Mouse (Mus musculus) adrenal gland, postnatal 4 days (tissue): ENCODE measurements around the gene Ncoa1. TPM values are rescaled to one million over a fixed set of nuclear protein-coding genes. Genes with fewer than 3 reads are reported as not detected.
A peak's percentile ranks its signal among the peaks of the same experiment; 100 is the strongest.

Experiments
- DNase-seq, 2 experiments: peaks; one replicate each; pipeline ENCODE4 v3.0.0; 2021 to 2022; ENCODE audit warnings: low spot score in 2 of 2, mixed read lengths in 2 of 2
- total RNA-seq, 2 experiments: library from RNA; stranded (reverse); gene quantifications; 2 replicates each; pipeline ENCODE4 v1.2.3; 2021

Ncoa1 gene
- total RNA-seq, 2 experiments from 2014 or later = 47.5 to 48.2 TPM

- DNase-seq = peak; percentile 76 to 90
Measured at GRCm38 (mm10) chr12:4233572-4234508, 243.1 kb downstream of the Ncoa1 start, which contains the start of the genes Ptrhd1 and Cenpo. Gene Ptrhd1 (plus strand): TSS chr12:4234027. Gene Cenpo (minus strand): TSS chr12:4234294.

DNA sequence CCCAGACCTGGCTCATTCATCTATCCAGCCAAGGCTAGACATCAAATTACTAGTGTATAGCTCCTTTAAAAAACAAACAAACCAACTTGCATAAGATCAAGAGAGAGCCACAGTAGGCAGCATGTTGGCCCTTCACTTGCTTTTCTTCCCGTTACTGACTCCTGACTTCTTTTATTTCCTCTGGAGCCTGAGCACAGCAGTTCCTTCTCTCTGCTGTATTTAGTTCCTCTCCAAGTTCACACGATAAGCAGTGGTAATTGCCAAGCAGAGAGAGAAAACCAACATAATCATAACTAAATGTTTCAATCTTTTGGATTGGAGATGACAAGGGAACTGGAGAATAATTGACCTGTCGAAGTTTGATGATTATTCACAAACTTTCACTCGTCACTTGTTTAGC is 244.2 kb downstream of the Ncoa1 start:
- no peak for DNase-seq

DNA sequence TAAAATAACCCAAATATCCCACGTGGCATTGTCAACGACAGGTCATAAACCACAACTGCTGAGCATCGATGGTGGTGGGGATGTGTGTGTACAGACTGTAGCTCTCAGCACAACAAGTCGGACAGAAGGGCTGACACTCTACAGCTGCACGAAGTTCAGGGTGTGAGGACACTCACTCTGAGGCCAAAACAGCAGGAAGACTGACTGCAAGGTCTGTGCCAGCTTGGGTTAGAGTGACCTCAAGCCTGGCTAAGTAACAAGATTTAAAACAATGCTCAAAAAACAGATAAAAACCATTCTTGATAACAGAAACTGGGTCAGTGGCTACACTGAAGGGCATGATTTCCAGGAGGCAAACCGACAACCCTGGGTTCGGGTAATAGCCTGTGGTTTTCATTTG is 246.8 kb downstream of the Ncoa1 start:
- no peak for DNase-seq

DNA sequence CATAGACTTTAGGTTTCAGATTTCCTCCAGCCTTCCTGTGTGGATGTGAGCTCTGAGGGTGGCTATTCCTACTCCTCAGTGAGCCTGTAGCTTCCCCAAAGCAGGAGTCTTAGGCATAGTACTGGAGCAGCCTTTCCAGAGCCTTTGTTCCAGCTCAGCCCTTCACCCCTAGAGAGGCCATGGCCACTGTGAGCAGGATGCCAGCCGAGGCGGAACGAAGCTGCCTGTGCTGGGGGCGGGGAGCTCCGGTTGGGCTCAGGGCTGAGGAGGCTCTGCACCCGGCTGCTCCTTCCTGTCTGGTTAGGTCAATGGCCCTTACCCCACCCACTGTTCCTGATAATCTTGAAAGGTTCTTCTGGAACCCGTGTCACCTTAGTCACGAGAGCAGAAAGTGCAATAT is 264.1 kb downstream of the Ncoa1 start:
- no peak for DNase-seq

DNA sequence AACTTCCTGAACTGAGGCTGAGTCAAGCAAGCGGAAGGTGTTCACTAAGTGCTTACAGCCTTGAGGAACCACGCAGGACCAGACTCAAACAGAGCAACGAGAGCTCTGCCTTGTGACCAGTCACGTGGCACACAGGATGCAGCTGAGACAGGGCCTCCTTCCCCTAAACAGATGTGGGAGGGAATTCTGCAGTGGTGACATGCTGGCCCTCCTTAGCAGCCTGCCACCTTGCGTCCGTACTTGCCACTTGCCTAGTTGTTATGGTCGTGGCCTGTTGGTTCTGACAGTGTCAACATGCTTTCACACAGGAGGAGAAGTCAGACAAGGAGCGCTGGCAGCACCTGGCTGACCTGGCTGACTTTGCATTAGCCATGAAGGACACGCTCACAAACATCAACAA is 265.8 kb downstream of the Ncoa1 start:
- no peak for DNase-seq

- DNase-seq = no peak
Measured at GRCm38 (mm10) chr12:4209196-4209595, 267.8 kb downstream of the Ncoa1 start.

DNA sequence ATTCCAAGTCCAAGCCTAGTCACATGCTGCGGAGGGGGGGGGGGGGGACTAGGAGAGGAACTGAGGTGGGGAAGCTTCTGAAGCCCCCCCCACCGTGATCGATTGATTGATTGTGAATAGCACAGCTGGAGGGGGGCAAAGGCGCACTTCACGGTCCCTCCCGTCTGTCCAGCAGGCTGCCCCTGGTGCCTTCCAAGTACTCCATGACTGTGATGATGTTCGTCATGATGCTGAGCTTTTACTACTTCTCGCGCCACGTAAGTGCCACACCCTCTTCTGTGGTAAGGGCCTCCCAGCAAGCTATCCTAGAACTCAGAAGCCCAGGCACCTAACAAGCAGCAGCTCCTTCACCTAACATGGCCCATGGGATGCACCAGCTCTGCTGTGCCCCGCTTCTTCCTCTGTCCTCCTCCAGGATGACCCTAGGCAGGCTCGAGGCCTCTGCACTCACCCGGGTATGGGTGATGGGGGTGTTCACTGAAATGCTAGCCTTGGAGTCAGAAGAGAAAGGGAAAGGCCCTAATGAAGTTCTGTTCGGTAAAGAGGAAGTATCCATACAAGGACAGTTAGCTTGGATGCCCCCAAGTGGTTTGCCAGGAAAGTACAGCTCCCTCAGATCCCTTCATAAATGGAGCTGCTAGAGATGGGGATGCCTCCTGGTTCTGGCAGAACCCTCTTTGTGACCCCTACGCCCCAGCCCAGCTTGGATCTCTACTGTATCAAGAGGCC is 268.4 kb downstream of the Ncoa1 start:
- DNase-seq = no peak

DNA sequence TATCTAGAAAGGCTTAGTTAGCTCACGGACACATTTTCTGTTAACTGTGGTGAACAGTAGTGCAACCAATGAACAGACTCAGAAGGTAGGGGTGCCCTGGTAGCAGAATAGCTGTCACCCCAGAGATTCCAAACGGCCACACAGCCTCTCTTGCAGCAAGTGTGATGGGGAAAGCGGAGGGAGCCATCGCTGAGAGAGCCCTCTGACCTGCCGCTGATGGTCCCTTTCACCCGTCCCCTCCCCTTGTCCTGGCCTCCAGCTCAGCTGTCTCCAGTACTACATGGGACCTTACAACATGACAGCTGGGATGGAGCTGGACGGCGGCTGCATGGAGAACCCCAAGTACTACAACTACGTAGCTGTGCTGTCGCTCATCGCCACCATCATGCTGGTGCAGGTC is 270.9 kb downstream of the Ncoa1 start:
- DNase-seq = no peak

DNA sequence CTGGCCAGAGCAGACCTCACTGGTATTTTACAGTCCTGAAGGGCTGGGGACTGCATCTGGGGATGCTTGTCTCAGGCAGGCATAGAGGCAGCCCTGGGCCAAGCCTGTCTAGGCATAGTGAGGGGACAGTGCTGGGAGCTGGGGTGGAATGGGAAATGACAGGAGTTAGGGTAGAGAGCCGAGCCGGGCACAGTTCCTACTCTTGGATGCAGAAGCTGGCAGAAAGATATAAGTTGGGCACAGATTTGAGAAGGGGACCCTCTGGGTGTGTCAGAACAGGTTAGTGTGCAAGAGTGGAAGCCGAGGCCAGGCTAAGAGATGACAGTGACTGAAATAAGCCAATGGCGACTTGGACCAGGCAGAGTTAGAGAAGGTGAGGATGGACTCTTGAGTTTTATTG is 274.8 kb downstream of the Ncoa1 start:
- DNase-seq = no peak

DNA sequence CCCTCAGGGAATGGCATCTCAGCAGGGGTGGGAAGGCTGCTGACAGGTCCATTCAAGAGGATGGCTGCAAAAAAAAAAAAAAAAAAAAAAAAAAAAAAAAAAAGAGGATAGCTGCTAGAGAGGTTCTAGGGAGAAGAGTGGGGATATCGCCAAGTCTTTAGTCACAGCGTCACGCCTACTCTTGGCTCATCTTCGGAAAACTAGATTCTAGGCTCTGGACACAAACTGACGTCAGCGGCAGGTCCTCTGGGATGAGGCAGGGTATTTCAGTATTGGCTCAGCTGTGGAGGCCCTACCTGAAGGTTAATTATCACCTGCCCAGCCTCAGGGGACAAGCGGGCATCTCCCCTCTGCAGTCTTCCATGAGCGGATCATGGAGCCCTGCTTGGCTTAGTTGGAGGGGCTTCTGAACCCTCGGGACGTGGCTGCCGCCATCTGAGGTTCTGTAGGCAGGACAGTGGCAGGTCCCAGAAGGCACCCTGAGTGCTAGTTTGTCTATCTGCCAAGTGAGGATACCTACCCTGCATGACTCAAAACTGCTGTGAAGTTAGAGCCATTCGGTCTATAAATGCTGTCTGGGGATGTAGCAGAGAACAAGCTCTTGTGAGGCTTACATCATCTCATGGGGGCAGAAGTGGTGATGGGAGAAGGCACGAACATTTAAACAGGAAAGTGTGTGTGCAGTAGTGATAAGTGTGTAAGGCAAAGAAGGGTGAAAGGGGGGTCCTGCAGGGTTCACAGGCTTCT is 275.4 kb downstream of the Ncoa1 start:
- DNase-seq = no peak

- DNase-seq = no peak
Measured at GRCm38 (mm10) chr12:4199271-4199670, 277.7 kb downstream of the Ncoa1 start.

DNA sequence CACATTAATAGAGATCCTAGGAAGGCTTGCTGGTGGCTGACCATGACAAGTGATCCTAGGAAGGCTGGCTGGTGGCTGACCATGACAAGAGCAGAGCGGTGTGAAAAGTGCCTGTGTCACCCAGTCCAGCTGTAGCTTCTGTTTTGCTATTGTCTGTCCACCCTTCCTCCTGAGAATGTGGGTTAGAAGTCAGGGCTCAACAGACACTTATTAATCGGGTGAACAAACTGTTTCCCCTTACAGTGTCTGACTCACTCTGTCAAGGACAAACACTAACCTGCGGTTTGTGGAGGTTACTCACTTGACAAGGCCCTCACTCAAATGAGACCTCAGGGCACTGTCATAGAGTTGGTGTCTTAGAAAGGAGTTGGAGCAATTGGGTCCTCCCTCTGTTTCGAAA is 278.3 kb downstream of the Ncoa1 start:
- DNase-seq = no peak

Other genes starting within 250 kb of the Ncoa1 start
- gene Ptrhd1, start 243.2 kb downstream of the Ncoa1 start, total RNA-seq = 1 to 10 TPM; 6.7 to 7.4 TPM
- gene Cenpo, start 242.9 kb downstream of the Ncoa1 start, total RNA-seq = 10 to 100 TPM; 16.4 to 19.2 TPM
- 10 to 100 TPM; 47.7 to 49.3 TPM for gene Itsn2, start 115.5 kb upstream of the Ncoa1 start, total RNA-seq
- not detected for gene Gm3625, start 115.7 kb upstream of the Ncoa1 start, total RNA-seq